Mouse (Mus musculus) intestine, postnatal 0 days (tissue): Measurements from ENCODE around the gene Hist1h2bm. TPM values are rescaled to one million over a fixed set of nuclear protein-coding genes. Genes with fewer than 3 reads are reported as not detected.
"Not testable (repeated sequence)": the region's sequence is repeated elsewhere in the genome, so short reads cannot be mapped to it uniquely, and the experiment has no call there.

Source experiments
- ATAC-seq: fragments of 200-750 bp; cut with Nextera tagmentation; 2 replicates; pipeline ENCODE4 v1.8.0; 2017; ENCODE audit warnings: mild to moderate bottlenecking, moderate TSS enrichment, moderate library complexity
- H3K27ac ChIP-seq: fragments of 300-500 bp; sonication (generic); 2 replicates; pipeline ENCODE4 v1.5.1; 2014; ENCODE audit warnings: mild to moderate bottlenecking, low read depth, low read length, moderate library complexity
- H3K27me3 ChIP-seq: fragments of 300-500 bp; sonication (generic); replicated peaks from 2 replicates; pipeline ENCODE4 v1.6.1; 2014; ENCODE audit warnings: low read length, mixed read lengths; ENCODE audit not compliant: control insufficient read depth, insufficient read depth
- H3K36me3 ChIP-seq: fragments of 300-500 bp; sonication (generic); 2 replicates; pipeline ENCODE4 v1.6.1; 2014; ENCODE audit warnings: mild to moderate bottlenecking, moderate library complexity; ENCODE audit not compliant: control insufficient read depth, insufficient read depth
- H3K4me1 ChIP-seq: fragments of 300-500 bp; sonication (generic); replicated peaks from 2 replicates; pipeline ENCODE4 v1.6.1; 2014; ENCODE audit warnings: antibody characterized with exemption, low read length, mixed read lengths; ENCODE audit not compliant: control insufficient read depth, insufficient read depth
- H3K4me2 ChIP-seq: fragments of 300-500 bp; sonication (generic); replicated peaks from 2 replicates; pipeline ENCODE4 v1.6.1; 2014; ENCODE audit warnings: low read depth, mild to moderate bottlenecking, moderate library complexity
- H3K4me3 ChIP-seq: fragments of 300-500 bp; sonication (generic); 2 replicates; pipeline ENCODE4 v1.5.1; 2014; ENCODE audit warnings: low read depth, low read length
- H3K9ac ChIP-seq: fragments of 300-500 bp; sonication (generic); 2 replicates; pipeline ENCODE4 v1.6.1; 2014; ENCODE audit warnings: mild to moderate bottlenecking, low read depth, low read length
- H3K9me3 ChIP-seq: fragments of 300-500 bp; sonication (generic); 2 replicates; pipeline ENCODE4 v1.6.1; 2016; ENCODE audit warnings: mixed run types; ENCODE audit not compliant: control insufficient read depth
- CTCF ChIP-seq: sonication (generic); IDR thresholded peaks from 2 replicates; pipeline ENCODE4 v1.5.1; 2016; ENCODE audit warnings: low read depth, mild to moderate bottlenecking, control low read depth, antibody characterized with exemption, moderate library complexity
- WGBS: fragments of 180-500 bp; shearing (Covaris S2); extraction: QIAGEN DNeasy Blood & Tissue Kit; methylation state at CpG from one replicate; pipeline ENCODE4 v1.1.7; 2014; 5-methylcytosine and 5-hydroxymethylcytosine counted together
- polyA plus RNA-seq: library from polyadenylated mRNA; unstranded; fragments of >200 nt; fragmentation: Nextera tagmentation; extraction: Ambion mirVana; gene quantifications from 2 replicates; pipeline ENCODE4 v1.2.1, GENCODE M21; 2015

The Hist1h2bm gene
- 0.51 and 0.76 TPM in 2 replicates for polyA plus RNA-seq

GRCm38 (mm10) chr13:21721757-21722372, at the start of gene Hist1h2bm:
Gene Hist1h2bm (plus strand): TSS chr13:21722044.
- H3K9me3 ChIP-seq, H3K9ac ChIP-seq, H3K27me3 ChIP-seq, H3K36me3 ChIP-seq, H3K4me1 ChIP-seq: not testable (repeated sequence)
- peak; percentile 95 for ATAC-seq
- H3K4me3 ChIP-seq, result peak within 1 kb of the TSS; percentile 36
- H3K27ac ChIP-seq, result peak within 1 kb of the TSS; percentile 2
- under 1% methylated on average over 36 of the region's 37 CpGs for WGBS
- H3K4me2 ChIP-seq, result peak within 1 kb of the TSS; percentile 68

- no peak within 1 kb of the TSS for H3K4me2 ChIP-seq
- no peaks in the 10 kb centered on the region for H3K9me3 ChIP-seq
- H3K4me1 ChIP-seq, result no peaks in the 10 kb centered on the region
- no peak for ATAC-seq
- WGBS, result 79% methylated on average over 2 of the region's 2 CpGs
- no peak within 1 kb of the TSS for H3K27ac ChIP-seq
- H3K36me3 ChIP-seq, result no peaks in the 10 kb centered on the region
- no peaks in the 10 kb centered on the region for H3K27me3 ChIP-seq
- no peak within 1 kb of the TSS for H3K4me3 ChIP-seq
- TF ChIP-seq CTCF, result no peak
- no peak within 1 kb of the TSS for H3K9ac ChIP-seq
Observed at GRCm38 (mm10) chr13:21677305-21677704, 44.5 kb upstream of the Hist1h2bm start, which contains the start of gene Olfr1360. Gene Olfr1360 (minus strand): TSS chr13:21677405.

GRCm38 (mm10) chr13:21697811-21698210, 24.0 kb upstream of the Hist1h2bm start, which contains the start of gene Olfr1359:
Gene Olfr1359 (plus strand): TSS chr13:21698111.
- no peaks in the 10 kb centered on the region for H3K4me1 ChIP-seq
- H3K9me3 ChIP-seq, result no peaks in the 10 kb centered on the region
- H3K4me2 ChIP-seq, result no peak within 1 kb of the TSS
- ATAC-seq, result no peak
- TF ChIP-seq CTCF, result no peak
- H3K27me3 ChIP-seq, result no peaks in the 10 kb centered on the region
- no peak within 1 kb of the TSS for H3K27ac ChIP-seq
- no peaks in the 10 kb centered on the region for H3K36me3 ChIP-seq
- no peak within 1 kb of the TSS for H3K9ac ChIP-seq
- no peak within 1 kb of the TSS for H3K4me3 ChIP-seq

GRCm38 (mm10) chr13:21706669-21707068, 15.2 kb upstream of the Hist1h2bm start:
- H3K9me3 ChIP-seq, result no peaks in the 10 kb centered on the region
- no peak for ATAC-seq
- no peak overlapping the region for H3K4me2 ChIP-seq
- H3K36me3 ChIP-seq, result no peaks in the 10 kb centered on the region
- H3K4me1 ChIP-seq, result no peaks in the 10 kb centered on the region
- H3K27me3 ChIP-seq, result no peaks in the 10 kb centered on the region
- H3K4me3 ChIP-seq, result no peak overlapping the region
- no peak for TF ChIP-seq CTCF
- no peak overlapping the region for H3K9ac ChIP-seq
- 70% methylated on average over 4 of the region's 4 CpGs for WGBS
- no peak overlapping the region for H3K27ac ChIP-seq

- H3K4me1 ChIP-seq, result peaks cover 3% of the 10 kb centered on the region; the same call in 1 of the 2 replicates
- under 1% methylated on average over 32 of the region's 32 CpGs for WGBS
- no peaks in the 10 kb centered on the region for H3K27me3 ChIP-seq
- H3K27ac ChIP-seq, result peak overlapping the region; percentile 22; the same call in 1 of the 2 replicates
- peak overlapping the region; percentile 85 for H3K4me3 ChIP-seq
- TF ChIP-seq CTCF, result peak; percentile 89
- H3K9ac ChIP-seq, result peak overlapping the region; percentile 40
- no peaks in the 10 kb centered on the region for H3K9me3 ChIP-seq
- H3K4me2 ChIP-seq, result peak overlapping the region; percentile 75
- ATAC-seq, result peak; percentile 87
- H3K36me3 ChIP-seq, result no peaks in the 10 kb centered on the region
Observed at GRCm38 (mm10) chr13:21710031-21710711, 11.7 kb upstream of the Hist1h2bm start.

GRCm38 (mm10) chr13:21710821-21711525, 10.9 kb upstream of the Hist1h2bm start:
- no peaks in the 10 kb centered on the region for H3K27me3 ChIP-seq
- WGBS, result under 1% methylated on average over 22 of the region's 22 CpGs
- no peaks in the 10 kb centered on the region for H3K9me3 ChIP-seq
- peak overlapping the region; percentile 85 for H3K4me3 ChIP-seq
- H3K4me2 ChIP-seq, result peak overlapping the region; percentile 75
- peak overlapping the region; percentile 37; the same call in 1 of the 2 replicates for H3K9ac ChIP-seq
- H3K36me3 ChIP-seq, result no peaks in the 10 kb centered on the region
- H3K4me1 ChIP-seq, result peaks cover 7% of the 10 kb centered on the region
- no peak for TF ChIP-seq CTCF
- H3K27ac ChIP-seq, result no peak overlapping the region
- peak; percentile 82 for ATAC-seq
